Mouse (Mus musculus): ENCODE measurements around the gene Ajap1. TPM values are rescaled to one million over a fixed set of nuclear protein-coding genes. Genes with fewer than 3 reads are reported as not detected.

The Ajap1 gene
- polyA plus RNA-seq, 1 experiment from 2014 or later, result 0.45 TPM

DNA sequence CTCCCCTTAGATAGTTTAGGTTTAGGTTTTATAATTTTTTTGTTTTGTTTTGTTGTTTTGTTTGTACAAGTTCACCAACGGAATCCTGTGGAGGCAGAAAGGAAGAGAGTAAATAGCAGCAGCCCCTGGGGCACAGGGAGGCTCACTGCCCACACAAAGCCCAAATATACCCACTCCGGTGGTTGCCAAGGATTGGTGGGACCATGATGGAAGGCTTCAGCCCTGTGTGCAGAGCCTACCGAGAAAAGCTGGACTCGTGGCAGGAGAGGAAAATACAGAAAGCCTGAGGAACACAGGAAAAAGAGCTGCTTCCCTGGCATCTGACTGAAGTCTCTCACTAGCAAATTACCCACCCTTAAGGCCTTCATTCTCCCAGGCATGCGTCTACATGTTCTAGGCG is 108.4 kb downstream of the Ajap1 start:
- H3K27ac ChIP-seq, result no peak overlapping the region
- WGBS, result 84% methylated on average over 6 of the region's 6 CpGs
- H3K4me3 ChIP-seq, result no peak overlapping the region
- H3K9me3 ChIP-seq (replicated peaks), result no peaks in the 10 kb centered on the region
- H3K36me3 ChIP-seq, result no peaks in the 10 kb centered on the region
- no peak for DNase-seq (ENCODE audit: low spot score)
- H3K4me1 ChIP-seq, result peaks cover 15% of the 10 kb centered on the region
- peaks cover 15% of the 10 kb centered on the region for H3K27me3 ChIP-seq (ENCODE audit: low read depth, poor library complexity, severe bottlenecking)

DNA sequence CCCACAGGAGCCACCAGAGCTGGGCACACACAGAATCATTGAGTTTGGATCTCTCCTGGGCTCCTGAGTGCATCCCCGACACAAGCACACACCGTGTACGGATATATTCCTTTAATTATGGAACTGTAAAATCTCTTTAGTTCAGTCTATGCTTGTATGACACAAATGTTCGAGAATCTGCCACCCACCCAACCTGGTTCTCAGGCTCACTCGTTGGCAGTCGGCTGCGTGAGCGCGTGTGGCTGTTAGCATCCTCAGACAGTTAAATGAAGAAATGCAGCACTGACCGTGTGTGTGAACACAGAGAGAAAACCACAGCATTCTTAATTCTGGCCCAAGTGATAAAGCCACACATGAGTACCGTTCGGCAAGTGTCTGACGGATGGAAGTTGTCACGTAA is 109.5 kb downstream of the Ajap1 start:
- no peak overlapping the region for H3K27ac ChIP-seq
- H3K4me3 ChIP-seq, result no peak overlapping the region
- H3K36me3 ChIP-seq, result no peaks in the 10 kb centered on the region
- peaks cover 18% of the 10 kb centered on the region for H3K27me3 ChIP-seq (ENCODE audit: low read depth, poor library complexity, severe bottlenecking)
- WGBS, result 94% methylated on average over 14 of the region's 14 CpGs
- H3K4me1 ChIP-seq, result peaks cover 25% of the 10 kb centered on the region
- no peak for DNase-seq (ENCODE audit: low spot score)
- H3K9me3 ChIP-seq (replicated peaks), result no peaks in the 10 kb centered on the region

DNA sequence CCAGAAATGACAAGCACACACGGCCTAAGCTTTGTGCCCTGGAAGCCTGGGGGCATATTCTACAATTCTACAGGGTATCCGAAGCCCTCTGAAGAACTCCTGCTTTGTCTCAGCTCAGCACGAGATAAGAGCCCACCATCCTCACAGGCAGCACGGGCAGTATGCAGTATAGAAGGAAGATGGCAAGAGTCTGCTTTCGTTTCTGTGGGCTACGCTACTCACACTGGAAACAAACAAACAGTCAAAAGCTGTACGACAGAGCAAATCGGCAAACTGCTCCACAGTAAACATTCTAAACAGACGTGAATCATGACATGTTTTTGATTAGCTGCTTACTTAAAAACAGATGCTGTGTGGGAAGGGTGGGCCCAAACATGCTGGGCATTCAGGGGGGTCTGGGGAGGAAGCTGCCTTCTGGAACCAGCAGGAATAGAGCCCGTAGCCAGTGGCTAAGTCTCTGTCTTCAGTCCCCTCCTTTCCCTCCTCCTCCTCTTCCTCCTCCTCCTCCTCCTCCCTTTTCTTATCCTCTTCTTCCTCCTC is 113.9 kb downstream of the Ajap1 start:
- 35% methylated on average over 10 of the region's 10 CpGs for WGBS
- Histone ChIP-seq H3K4me1 (peaks cover 33% of the 10 kb centered on the region), H3K36me3 (no peaks in the 10 kb centered on the region), H3K4me3 (peak overlapping the region; percentile 24), H3K27ac (peak overlapping the region; percentile 72), H3K9me3 (replicated peaks) (no peaks in the 10 kb centered on the region), H3K27me3 (ENCODE audit: low read depth, poor library complexity, severe bottlenecking) (peaks cover 18% of the 10 kb centered on the region)
- peak; percentile 48 for DNase-seq (ENCODE audit: low spot score)

GRCm38 (mm10) chr4:153360868-153361545 is 121.6 kb downstream of the Ajap1 start:
- H3K9me3 ChIP-seq (replicated peaks), result no peaks in the 10 kb centered on the region
- WGBS, result 37% methylated on average over 13 of the region's 13 CpGs
- peaks cover 11% of the 10 kb centered on the region for H3K27me3 ChIP-seq (ENCODE audit: low read depth, poor library complexity, severe bottlenecking)
- no peak overlapping the region for H3K4me3 ChIP-seq
- no peaks in the 10 kb centered on the region for H3K36me3 ChIP-seq
- no peak overlapping the region for H3K27ac ChIP-seq
- H3K4me1 ChIP-seq, result peaks cover 17% of the 10 kb centered on the region
- DNase-seq (ENCODE audit: low spot score), result no peak

DNA sequence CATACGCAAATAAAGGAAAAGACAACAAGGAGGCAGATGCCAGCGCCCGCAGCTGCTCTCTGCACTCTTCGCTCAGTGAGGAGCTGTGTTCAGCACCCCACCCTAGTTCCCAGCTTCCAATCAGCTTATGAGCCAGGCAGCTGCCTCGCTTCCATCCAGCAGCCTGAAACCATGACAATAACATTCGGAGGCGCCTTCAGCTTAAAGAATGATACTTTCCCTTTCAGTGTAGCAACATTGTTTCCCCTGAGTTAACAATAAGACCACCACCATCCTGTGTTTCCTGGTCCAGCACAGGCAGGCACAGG is 124.4 kb downstream of the Ajap1 start:
- peaks cover 8% of the 10 kb centered on the region; the same call in 1 of the 2 replicates for H3K27me3 ChIP-seq (ENCODE audit: low read depth, poor library complexity, severe bottlenecking)
- H3K4me1 ChIP-seq, result peaks cover 17% of the 10 kb centered on the region
- H3K27ac ChIP-seq, result no peak overlapping the region
- no peaks in the 10 kb centered on the region for H3K9me3 ChIP-seq (replicated peaks)
- no peak overlapping the region for H3K4me3 ChIP-seq
- H3K36me3 ChIP-seq, result no peaks in the 10 kb centered on the region
- 78% methylated on average over 7 of the region's 7 CpGs for WGBS
- no peak for DNase-seq (ENCODE audit: low spot score)

DNA sequence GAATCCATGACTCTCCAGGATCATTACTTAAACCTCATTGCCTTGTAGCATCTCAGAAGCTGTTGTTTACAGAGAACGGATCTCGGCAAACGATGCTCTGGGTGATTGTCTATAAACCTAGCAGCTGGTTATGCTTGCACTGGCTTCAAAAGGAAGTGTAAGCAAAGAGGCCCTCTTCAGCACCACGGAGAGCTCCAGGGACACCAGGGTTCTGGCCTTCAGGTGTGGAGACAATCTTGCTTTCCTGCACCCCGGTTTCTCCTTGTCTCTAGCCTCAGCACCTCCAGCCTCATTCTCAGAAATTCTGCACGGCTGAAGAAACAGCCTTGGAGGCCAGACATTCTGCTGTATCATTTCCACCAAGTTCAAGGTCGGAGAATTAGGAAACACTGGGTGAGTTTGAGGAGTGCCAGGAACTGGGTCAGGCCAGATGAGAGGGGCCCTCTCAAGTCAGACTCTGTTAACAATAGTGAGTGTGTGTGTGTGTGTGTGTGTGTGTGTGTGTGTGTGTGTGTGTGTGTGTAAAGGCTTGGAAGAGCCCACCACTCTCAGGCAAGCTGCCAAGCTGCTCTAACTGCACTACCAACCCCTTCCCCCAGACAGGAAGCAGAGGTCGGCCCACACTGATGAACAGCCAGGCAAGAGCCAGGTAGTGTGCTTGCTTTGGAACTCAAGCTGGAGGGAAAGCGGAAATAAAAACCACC is 124.9 kb downstream of the Ajap1 start:
- WGBS, result 55% methylated on average over 9 of the region's 9 CpGs
- DNase-seq (ENCODE audit: low spot score), result peak; percentile 88
- no peak overlapping the region for H3K4me3 ChIP-seq
- no peaks in the 10 kb centered on the region for H3K36me3 ChIP-seq
- H3K9me3 ChIP-seq (replicated peaks), result no peaks in the 10 kb centered on the region
- peaks cover 8% of the 10 kb centered on the region; the same call in 1 of the 2 replicates for H3K27me3 ChIP-seq (ENCODE audit: low read depth, poor library complexity, severe bottlenecking)
- H3K27ac ChIP-seq, result no peak overlapping the region
- peaks cover 17% of the 10 kb centered on the region for H3K4me1 ChIP-seq

DNA sequence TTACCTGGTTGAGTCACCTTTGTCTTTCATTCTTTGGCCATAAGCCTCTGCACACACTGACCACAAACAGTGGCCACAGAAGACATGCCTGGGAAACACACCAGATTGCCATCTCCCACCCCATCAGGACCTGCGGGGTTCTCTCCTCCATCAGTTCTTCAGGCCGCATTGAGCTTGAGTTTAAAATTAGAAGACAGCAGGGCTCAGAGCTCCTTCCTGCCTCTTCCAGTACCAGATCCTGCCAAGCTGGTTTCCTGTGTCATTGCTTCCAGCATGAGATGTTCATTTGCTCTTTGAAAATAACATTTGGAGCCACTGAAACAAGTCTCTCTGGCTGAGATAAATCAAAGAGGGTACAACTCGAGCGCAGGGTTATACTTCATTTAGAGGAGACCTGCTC is 126.4 kb downstream of the Ajap1 start:
- Histone ChIP-seq H3K4me1 (peaks cover 13% of the 10 kb centered on the region), H3K27ac (no peak overlapping the region), H3K27me3 (ENCODE audit: low read depth, poor library complexity, severe bottlenecking) (peaks cover 8% of the 10 kb centered on the region; the same call in 1 of the 2 replicates), H3K9me3 (replicated peaks) (no peaks in the 10 kb centered on the region), H3K4me3 (no peak overlapping the region), H3K36me3 (no peaks in the 10 kb centered on the region)
- 95% methylated on average over 4 of the region's 4 CpGs for WGBS
- DNase-seq (ENCODE audit: low spot score), result no peak

DNA sequence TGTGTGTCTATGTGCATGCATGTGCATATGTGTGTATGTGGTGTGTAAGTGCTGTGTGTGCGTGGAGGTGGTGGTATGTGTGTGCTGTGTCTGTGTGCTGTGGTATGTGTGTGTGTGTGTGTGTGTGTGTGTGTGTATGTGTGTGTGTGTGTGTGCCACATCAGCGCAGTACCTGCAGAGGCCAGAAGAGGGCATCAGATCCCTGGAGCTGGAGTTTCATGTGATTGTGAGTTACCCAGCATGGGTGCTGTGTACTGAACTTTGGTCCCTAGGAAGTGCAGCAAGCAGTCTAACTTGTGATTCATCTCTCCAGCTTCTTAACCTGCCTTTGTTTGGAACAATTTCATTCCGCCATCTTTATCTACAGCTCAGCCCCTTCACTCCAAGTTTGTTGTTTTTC is 137.6 kb downstream of the Ajap1 start:
- peaks cover 10% of the 10 kb centered on the region for H3K4me1 ChIP-seq
- WGBS, result 97% methylated on average over 3 of the region's 3 CpGs
- DNase-seq (ENCODE audit: low spot score), result no peak
- H3K36me3 ChIP-seq, result no peaks in the 10 kb centered on the region
- H3K9me3 ChIP-seq (replicated peaks), result no peaks in the 10 kb centered on the region
- no peaks in the 10 kb centered on the region for H3K27me3 ChIP-seq (ENCODE audit: low read depth, poor library complexity, severe bottlenecking)
- H3K4me3 ChIP-seq, result no peak overlapping the region
- no peak overlapping the region for H3K27ac ChIP-seq

DNA sequence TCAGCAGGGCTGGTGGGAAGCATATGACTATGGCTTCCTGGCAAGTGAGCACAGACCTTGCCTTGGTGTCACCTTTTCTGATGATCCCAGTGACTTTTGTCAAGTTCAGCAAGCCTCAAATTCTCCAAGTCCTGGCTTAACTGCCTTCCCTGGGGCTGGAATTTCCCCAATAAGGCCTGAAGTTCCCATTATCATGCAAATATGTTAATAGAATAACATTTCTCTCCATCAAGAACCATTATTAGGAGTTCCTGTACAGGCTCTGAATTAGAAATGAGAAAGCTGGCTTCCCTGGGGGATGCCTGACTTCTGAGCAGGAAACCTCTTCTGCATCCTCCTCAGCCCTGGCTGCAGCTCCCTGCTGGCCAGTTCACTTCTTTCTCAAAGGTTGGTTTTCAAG is 141.7 kb downstream of the Ajap1 start:
- no peaks in the 10 kb centered on the region for H3K9me3 ChIP-seq (replicated peaks)
- DNase-seq (ENCODE audit: low spot score), result no peak
- peaks cover 10% of the 10 kb centered on the region for H3K4me1 ChIP-seq
- H3K4me3 ChIP-seq, result no peak overlapping the region
- H3K27ac ChIP-seq, result no peak overlapping the region
- H3K27me3 ChIP-seq (ENCODE audit: low read depth, poor library complexity, severe bottlenecking), result no peaks in the 10 kb centered on the region
- H3K36me3 ChIP-seq, result no peaks in the 10 kb centered on the region

DNA sequence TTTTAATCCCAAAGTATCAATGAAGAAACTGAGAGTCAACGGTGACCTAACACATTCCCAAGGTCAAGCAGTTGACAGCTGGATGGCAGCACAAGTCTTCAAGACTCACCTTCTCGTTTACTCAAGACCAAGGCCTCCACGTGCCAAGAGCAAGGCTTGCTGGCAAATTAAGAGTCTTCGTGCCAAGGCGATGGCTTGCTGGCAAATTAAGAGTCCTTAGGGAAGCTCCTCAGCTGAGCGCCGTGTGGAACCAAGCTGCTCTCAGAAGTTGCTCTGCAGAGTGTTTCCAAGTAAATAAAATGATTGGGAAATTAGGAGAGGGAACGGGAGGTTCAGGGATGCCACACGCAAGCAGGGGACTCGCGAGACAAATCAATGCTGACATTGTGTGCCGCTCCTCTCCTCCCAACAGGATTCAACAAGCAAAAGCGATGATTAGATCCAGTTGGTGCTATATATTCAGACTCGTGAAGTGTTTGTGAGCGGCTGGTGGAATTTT is 147.3 kb downstream of the Ajap1 start:
- Histone ChIP-seq H3K4me3 (no peak overlapping the region), H3K27me3 (ENCODE audit: low read depth, poor library complexity, severe bottlenecking) (no peaks in the 10 kb centered on the region), H3K27ac (no peak overlapping the region), H3K36me3 (no peaks in the 10 kb centered on the region), H3K4me1 (no peaks in the 10 kb centered on the region), H3K9me3 (replicated peaks) (no peaks in the 10 kb centered on the region)
- 83% methylated on average over 15 of the region's 15 CpGs for WGBS
- no peak for DNase-seq (ENCODE audit: low spot score)

- H3K9me3 ChIP-seq (replicated peaks), result no peaks in the 10 kb centered on the region
- WGBS, result 84% methylated on average over 10 of the region's 10 CpGs
- H3K27me3 ChIP-seq (ENCODE audit: low read depth, poor library complexity, severe bottlenecking), result no peaks in the 10 kb centered on the region
- peaks cover 29% of the 10 kb centered on the region for H3K4me1 ChIP-seq
- no peak overlapping the region for H3K27ac ChIP-seq
- no peak for DNase-seq (ENCODE audit: low spot score)
- no peak overlapping the region for H3K4me3 ChIP-seq
- no peaks in the 10 kb centered on the region for H3K36me3 ChIP-seq
Observed at GRCm38 (mm10) chr4:153327809-153328208, 154.8 kb downstream of the Ajap1 start.

Measured in limb, embryonic 10.5 days (tissue).